Mouse (Mus musculus): ENCODE data around the gene Rnf5.
A peak's percentile ranks its signal among the peaks of the same experiment; 100 is the strongest.

Gene Rnf5

GRCm38 (mm10) chr17:34583819-34584218 lies 19.7 kb downstream of the Rnf5 start:
- DNase-seq, result no peak

- DNase-seq, result peak; percentile 29
These were observed 20.1 kb downstream of the Rnf5 start for GRCm38 (mm10) chr17:34583397-34583796.

- DNase-seq, result no peak
These were observed 21.0 kb downstream of the Rnf5 start for GRCm38 (mm10) chr17:34582528-34582927.

GRCm38 (mm10) chr17:34578070-34578469 lies 25.4 kb downstream of the Rnf5 start:
- no peak for DNase-seq

GRCm38 (mm10) chr17:34576577-34576976 lies 26.9 kb downstream of the Rnf5 start:
- DNase-seq, result no peak

- DNase-seq, result no peak
These were observed 31.1 kb downstream of the Rnf5 start for GRCm38 (mm10) chr17:34572361-34572760.

- no peak for DNase-seq
These were observed 31.6 kb downstream of the Rnf5 start for GRCm38 (mm10) chr17:34571875-34572274.

- DNase-seq, result no peak
These were observed 33.6 kb downstream of the Rnf5 start for GRCm38 (mm10) chr17:34569919-34570318.

- DNase-seq, result no peak
These were observed 35.1 kb downstream of the Rnf5 start for GRCm38 (mm10) chr17:34568421-34568820.

GRCm38 (mm10) chr17:34567311-34567710 lies 36.2 kb downstream of the Rnf5 start:
- no peak for DNase-seq

- no peak for DNase-seq
These were observed 38.7 kb downstream of the Rnf5 start for GRCm38 (mm10) chr17:34564796-34565195.

- DNase-seq, result no peak
These were observed 39.5 kb downstream of the Rnf5 start, which contains the start of gene Notch4 for GRCm38 (mm10) chr17:34564003-34564421. Notch4 (plus strand) TSS chr17:34564268.

GRCm38 (mm10) chr17:34563354-34563753 lies 40.1 kb downstream of the Rnf5 start:
- DNase-seq, result no peak

GRCm38 (mm10) chr17:34562595-34562994 lies 40.9 kb downstream of the Rnf5 start:
- DNase-seq, result no peak

- no peak for DNase-seq
These were observed 42.3 kb downstream of the Rnf5 start for GRCm38 (mm10) chr17:34561200-34561599.

GRCm38 (mm10) chr17:34560438-34560837 lies 43.1 kb downstream of the Rnf5 start:
- no peak for DNase-seq

- no peak for DNase-seq
These were observed 43.6 kb downstream of the Rnf5 start for GRCm38 (mm10) chr17:34559895-34560294.

GRCm38 (mm10) chr17:34559116-34559515 lies 44.4 kb downstream of the Rnf5 start:
- DNase-seq, result no peak

GRCm38 (mm10) chr17:34557411-34557810 lies 46.1 kb downstream of the Rnf5 start:
- no peak for DNase-seq

GRCm38 (mm10) chr17:34556406-34556805 lies 47.1 kb downstream of the Rnf5 start:
- no peak for DNase-seq

GRCm38 (mm10) chr17:34555483-34555882 lies 48.0 kb downstream of the Rnf5 start:
- DNase-seq, result peak; percentile 61

Data from cerebellum, adult 11 months (tissue).